Mouse (Mus musculus): ENCODE results near the gene Vmn2r47.
"Not testable (repeated sequence)": the region's sequence is repeated elsewhere in the genome, so short reads cannot be mapped to it uniquely, and the experiment has no call there.

Gene Vmn2r47

DNA sequence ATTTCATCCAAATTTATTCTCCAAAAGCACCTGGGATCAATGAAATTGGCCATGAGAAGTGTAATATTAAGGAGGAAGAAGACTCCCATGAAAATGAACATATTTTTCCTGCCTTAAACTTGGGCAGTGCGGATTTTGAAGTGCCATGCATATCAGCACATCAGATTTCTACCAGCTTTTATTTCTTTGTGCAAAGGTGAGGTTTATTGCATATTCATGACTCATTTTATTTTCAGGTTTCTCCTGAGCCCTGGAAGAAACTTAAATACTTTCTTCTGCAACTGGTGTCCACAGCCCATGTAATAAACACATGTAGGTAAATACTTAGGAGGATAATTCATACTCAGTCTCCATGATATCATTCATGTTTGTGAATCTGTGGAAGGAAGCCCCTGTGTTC lies at the start of gene Vmn2r47:
Gene Vmn2r47, minus strand, starts transcription at position 101 of the 400 bp plus-strand sequence.
- not testable (repeated sequence) for DNase-seq (ENCODE audit: low spot score in 2 of 2)

DNA sequence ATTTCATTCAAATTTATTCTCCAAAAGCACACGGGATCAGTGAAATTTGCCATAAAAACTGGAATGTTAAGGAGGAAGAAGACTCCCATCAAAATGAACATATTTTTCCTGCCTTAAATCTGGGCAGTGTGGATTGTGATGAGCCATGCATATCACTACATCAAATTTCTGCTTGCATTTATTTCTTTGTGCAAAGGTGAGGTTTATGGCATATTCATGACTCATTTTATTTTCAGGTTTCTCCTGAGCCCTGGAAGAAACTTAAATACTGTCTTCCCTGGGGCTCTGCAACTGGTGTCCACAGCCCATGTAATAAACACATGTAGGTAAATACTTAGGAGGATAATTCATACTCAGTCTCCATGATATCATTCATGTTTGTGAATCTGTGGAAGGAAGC lies 70.7 kb downstream of the Vmn2r47 start, which contains the start of gene Vmn2r46:
Gene Vmn2r46, minus strand, starts transcription at position 101 of the 400 bp plus-strand sequence.
- not testable (repeated sequence) for DNase-seq (ENCODE audit: low spot score in 2 of 2)
